Mouse (Mus musculus) lung, postnatal 10 days (tissue): Measurements from ENCODE around the gene Adamts7.
A peak's percentile ranks its signal among the peaks of the same experiment; 100 is the strongest.

Experiments used
- DNase-seq: peaks from one replicate; pipeline ENCODE4 v3.0.0; 2021

Adamts7 gene

DNA sequence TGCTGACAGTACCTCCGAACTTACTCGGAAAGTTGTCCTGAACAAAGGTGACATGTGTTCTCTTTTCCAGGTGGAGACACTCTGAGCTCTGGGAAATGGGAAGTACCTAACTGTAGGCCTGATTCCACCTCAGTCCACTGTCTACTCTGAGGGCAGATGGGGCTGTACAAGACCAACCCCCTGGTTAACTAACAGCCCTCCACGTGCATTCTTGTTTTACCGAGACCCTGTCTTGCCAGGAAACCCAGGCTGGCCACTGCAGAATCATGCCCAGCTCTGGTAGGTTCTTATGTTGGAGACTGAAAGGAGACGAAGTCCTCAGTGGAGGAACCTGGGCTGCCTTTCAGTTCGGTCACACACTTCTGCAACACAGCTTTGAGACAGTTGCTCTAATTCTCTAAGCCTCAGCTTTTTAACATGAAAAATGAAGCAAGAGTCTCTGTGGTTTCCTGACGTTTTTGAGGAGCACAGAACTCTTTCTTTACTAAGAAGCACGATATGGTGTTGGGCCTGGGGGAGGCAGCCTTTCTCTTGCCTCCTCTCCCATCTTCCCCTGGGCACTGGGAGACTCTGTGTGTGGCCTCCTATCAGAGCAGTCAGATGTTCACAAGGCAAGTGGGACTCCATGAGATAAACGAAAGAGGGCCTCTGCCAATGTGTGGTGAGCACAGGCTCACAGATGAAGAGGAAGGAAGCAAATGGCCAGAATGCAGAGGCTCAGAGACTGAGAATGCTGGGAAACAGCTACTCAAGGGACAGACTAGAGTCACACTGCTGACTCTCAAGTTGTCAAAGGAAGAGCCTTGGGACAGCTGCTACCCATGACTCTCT lies 74.6 kb downstream of the Adamts7 start:
- DNase-seq = peak; percentile 7

GRCm38 (mm10) chr9:90240560-90240959 lies 77.7 kb downstream of the Adamts7 start:
- DNase-seq = no peak

DNA sequence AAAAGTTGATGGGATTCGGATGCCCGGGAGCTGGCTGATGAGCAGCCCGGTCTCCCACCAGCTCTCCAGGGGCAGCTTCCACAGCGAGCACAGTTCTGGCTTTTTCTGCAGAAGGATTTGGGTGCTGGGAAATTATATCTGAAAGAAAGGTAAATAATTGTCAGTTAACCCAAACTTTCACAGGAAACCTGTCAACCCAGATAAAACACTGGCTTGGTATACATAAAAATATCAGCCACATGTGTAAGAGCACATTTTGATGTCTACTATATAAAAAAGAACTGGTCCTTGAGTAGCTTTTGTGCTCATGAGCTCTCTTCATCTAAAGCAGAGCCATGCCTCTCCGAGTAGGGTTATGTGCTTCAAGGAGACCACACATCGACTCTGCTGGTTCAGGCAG lies 78.2 kb downstream of the Adamts7 start:
- DNase-seq = no peak

GRCm38 (mm10) chr9:90241618-90242017 lies 78.7 kb downstream of the Adamts7 start:
- no peak for DNase-seq

GRCm38 (mm10) chr9:90242291-90242690 lies 79.4 kb downstream of the Adamts7 start:
- no peak for DNase-seq

- peak; percentile 46 for DNase-seq
Measured at GRCm38 (mm10) chr9:90242855-90243254, 80.0 kb downstream of the Adamts7 start.

- peak; percentile 29 for DNase-seq
Measured at GRCm38 (mm10) chr9:90244301-90245151, 81.7 kb downstream of the Adamts7 start.

GRCm38 (mm10) chr9:90245206-90245605 lies 82.3 kb downstream of the Adamts7 start:
- DNase-seq = no peak

DNA sequence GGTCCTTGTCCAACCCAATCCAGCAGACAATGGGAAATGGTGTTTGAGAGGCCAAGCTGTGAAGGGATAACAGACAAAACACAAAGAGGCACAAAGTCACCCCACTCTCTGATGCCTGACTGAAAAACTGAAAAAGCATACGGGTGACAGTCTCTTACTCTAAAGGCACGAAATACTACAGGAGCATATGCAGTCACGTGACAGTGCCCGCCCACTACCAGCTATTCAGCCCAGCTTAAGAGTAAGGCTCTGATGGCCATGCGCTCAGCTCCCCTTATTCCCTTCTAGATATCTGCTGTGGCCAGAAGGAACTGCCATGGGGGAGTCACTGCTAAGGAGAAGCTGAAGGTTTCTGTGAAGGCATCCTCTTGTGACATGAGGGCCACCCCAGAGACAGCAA lies 82.9 kb downstream of the Adamts7 start:
- DNase-seq = no peak

DNA sequence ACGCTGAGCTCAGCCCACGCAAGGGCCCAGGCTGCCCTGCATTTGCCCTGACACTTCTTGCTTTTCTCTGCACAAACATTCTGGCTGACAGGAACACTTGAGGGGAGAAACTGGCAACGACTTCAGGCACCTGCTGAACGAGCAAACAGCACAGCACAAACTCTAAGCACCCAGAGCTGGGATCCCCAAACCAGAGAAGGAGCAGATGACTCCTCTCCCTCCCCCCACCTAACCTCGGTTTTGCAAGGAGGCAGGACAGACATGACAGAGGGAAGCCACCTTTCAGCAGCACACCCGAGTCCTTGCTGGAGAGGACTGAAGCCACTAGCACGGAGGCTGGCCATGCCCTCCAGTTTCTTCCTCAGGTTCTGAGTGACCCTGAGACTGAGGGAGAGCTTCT lies 84.4 kb downstream of the Adamts7 start:
- DNase-seq = peak; percentile 25

GRCm38 (mm10) chr9:90248326-90248725 lies 85.5 kb downstream of the Adamts7 start:
- DNase-seq = no peak

DNA sequence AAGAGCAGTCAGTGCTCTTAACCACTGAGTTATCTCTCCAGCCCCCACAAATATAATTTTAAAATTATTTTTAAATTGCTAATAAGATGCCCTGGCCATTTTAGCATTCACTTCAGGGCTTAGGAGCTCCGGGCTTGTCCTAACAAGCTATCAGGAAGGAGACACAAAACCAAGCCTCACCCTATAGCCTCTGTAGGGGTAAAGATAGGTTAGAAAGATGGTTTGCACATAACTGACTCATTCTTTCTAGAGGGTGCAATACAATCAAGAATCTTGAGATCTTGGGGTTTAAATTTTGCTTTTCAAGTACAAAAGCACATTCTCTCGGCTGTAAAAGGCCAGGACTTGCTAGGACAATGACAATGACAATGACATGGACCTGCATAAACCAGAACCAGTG lies 86.2 kb downstream of the Adamts7 start:
- no peak for DNase-seq

DNA sequence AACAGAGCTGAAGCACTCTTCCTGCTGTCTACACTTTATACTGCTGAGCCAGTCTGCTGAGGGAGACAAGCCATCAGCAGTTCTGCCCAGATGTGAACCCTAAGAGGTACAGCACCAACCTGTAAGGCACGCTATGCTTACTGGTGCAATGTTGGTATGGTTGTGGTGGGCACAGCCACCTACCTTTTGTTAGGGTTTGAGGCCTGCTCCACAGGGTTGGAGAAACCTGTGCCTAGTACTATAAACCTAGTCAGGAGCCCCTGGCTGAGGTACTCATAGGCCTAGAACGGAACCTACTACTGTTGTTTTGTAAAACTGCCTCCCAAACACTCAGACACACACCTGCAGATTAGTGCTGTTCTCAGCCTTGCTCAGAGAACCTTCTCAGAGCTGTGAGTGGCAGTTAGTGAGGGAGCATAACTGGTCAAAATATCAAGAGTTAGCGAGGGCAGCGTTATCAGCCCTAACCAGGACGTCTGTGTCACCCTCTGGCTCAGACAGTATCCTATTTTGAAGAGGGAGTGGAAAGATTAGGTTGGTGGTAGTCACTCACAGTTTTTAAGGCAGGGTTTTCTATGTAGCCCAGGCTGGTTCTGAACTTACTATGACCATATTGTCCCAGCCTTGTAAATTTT lies 87.4 kb downstream of the Adamts7 start:
- DNase-seq = no peak

- no peak for DNase-seq
Measured at GRCm38 (mm10) chr9:90250964-90251750, 88.3 kb downstream of the Adamts7 start.

GRCm38 (mm10) chr9:90253181-90253580 lies 90.3 kb downstream of the Adamts7 start:
- no peak for DNase-seq

DNA sequence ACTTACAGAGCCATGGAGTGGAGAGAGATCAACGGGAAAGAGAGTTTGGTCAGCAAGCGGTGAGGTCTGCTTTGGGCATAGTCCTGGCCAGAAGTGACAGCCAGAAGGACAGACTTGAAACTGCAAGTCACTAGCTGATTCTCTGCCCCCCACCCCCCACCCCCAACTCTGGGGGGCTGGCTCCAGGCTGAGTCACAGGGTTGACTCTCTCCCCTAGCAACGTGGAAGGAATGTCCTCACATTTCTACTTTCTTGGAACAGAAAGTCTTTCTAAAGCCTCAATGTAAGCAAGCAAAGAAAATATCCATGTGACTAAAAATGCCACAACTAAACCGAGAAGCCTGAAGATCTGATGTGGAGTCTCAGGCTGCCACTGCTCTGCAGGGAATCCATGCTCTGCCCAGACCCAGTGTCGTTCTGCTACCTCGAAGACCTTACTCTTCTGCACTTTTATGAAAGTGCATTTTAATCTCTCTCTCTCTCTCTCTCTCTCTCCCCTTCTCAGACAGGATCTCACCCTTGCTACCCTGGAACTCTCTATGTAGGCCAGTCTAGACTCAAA lies 93.1 kb downstream of the Adamts7 start:
- peak; percentile 42 for DNase-seq

- no peak for DNase-seq
Measured at GRCm38 (mm10) chr9:90257220-90257619, 94.4 kb downstream of the Adamts7 start.
